Mouse (Mus musculus) limb, embryonic 14.5 days (tissue): ENCODE data around the gene Hexb. TPM values are rescaled to one million over a fixed set of nuclear protein-coding genes. Genes with fewer than 3 reads are reported as not detected.

Experiments
- ATAC-seq: fragments of 200-750 bp; cut with Nextera tagmentation; 2 replicates; pipeline ENCODE4 v1.8.0; 2017; ENCODE audit warnings: low read depth, moderate number of reproducible peaks, moderate TSS enrichment; ENCODE audit not compliant: low FRiP score
- DNase-seq: peaks from one replicate; pipeline ENCODE4 v3.0.0-alpha.2; 2015; ENCODE audit warnings: low spot score
- H3K27ac ChIP-seq: fragments of 300-500 bp; sonication (generic); replicated peaks from 2 replicates; pipeline ENCODE4 v1.5.1; 2014; ENCODE audit warnings: low read depth, mild to moderate bottlenecking, low read length, moderate library complexity, mixed read lengths
- H3K27me3 ChIP-seq: fragments of 300-500 bp; sonication (generic); 2 replicates; pipeline ENCODE4 v1.6.1; 2014; ENCODE audit warnings: low read length, mixed read lengths; ENCODE audit not compliant: control insufficient read depth, insufficient read depth
- H3K36me3 ChIP-seq: fragments of 300-500 bp; sonication (generic); 2 replicates; pipeline ENCODE4 v1.6.1; 2014; ENCODE audit warnings: mild to moderate bottlenecking, low read length, moderate library complexity, mixed read lengths; ENCODE audit not compliant: control insufficient read depth, insufficient read depth
- H3K4me1 ChIP-seq: fragments of 300-500 bp; sonication (generic); 2 replicates; pipeline ENCODE4 v1.6.1; 2014; ENCODE audit warnings: antibody characterized with exemption, low read length, mixed read lengths; ENCODE audit not compliant: control insufficient read depth, insufficient read depth
- H3K4me2 ChIP-seq: fragments of 300-500 bp; sonication (generic); replicated peaks from 2 replicates; pipeline ENCODE4 v1.6.1; 2014; ENCODE audit warnings: low read depth, mild to moderate bottlenecking, low read length, moderate library complexity; ENCODE audit not compliant: severe bottlenecking
- H3K4me3 ChIP-seq: fragments of 300-500 bp; sonication (generic); replicated peaks from 2 replicates; pipeline ENCODE4 v1.5.1; 2014; ENCODE audit warnings: low read length
- H3K9ac ChIP-seq: fragments of 300-500 bp; sonication (generic); 2 replicates; pipeline ENCODE4 v1.6.1; 2014; ENCODE audit warnings: mild to moderate bottlenecking, low read depth, low read length, moderate library complexity; ENCODE audit not compliant: severe bottlenecking
- H3K9me3 ChIP-seq: fragments of 300-500 bp; sonication (generic); 2 replicates; pipeline ENCODE4 v1.6.1; 2016; ENCODE audit warnings: low read length; ENCODE audit not compliant: control insufficient read depth
- POLR2A ChIP-seq: fragments of 200-500 bp; IDR thresholded peaks from 2 replicates; pipeline ENCODE4 v1.8.0; 2012; ENCODE audit warnings: inconsistent platforms, mild to moderate bottlenecking, moderate library complexity, borderline replicate concordance; ENCODE audit not compliant: insufficient read depth, insufficient read length; ENCODE audit errors: extremely low read depth
- whole genome bisulfite sequencing: fragments of 180-500 bp; shearing (Covaris S2); extraction: QIAGEN DNeasy Blood & Tissue Kit; methylation state at CpG from one replicate; pipeline ENCODE4 v1.1.7; 2014; 5-methylcytosine and 5-hydroxymethylcytosine counted together
- polyA plus RNA-seq, 2 experiments: library from polyadenylated mRNA; depleted of rRNA in 1 of 2; stranded (reverse) in 1 of 2; unstranded in 1 of 2; fragments of >200 nt; fragmentation: Nextera tagmentation in 1 of 2; extraction: Ambion mirVana in 1 of 2; gene quantifications; 2 replicates each; pipeline versions ENCODE4 v1.2.1 to v1.2.3; 2012 to 2014

The Hexb gene
- polyA plus RNA-seq, 2 experiments, result 46.3 to 60.1 TPM

GRCm38 (mm10) chr13:97224341-97224982 lies 26.3 kb upstream of the Hexb start:
- Histone ChIP-seq H3K4me1 (no peaks in the 10 kb centered on the region), H3K4me2 (no peak overlapping the region), H3K27ac (no peak overlapping the region), H3K4me3 (no peak overlapping the region), H3K9ac (no peak overlapping the region), H3K27me3 (no peaks in the 10 kb centered on the region), H3K9me3 (no peaks in the 10 kb centered on the region), H3K36me3 (no peaks in the 10 kb centered on the region)
- TF ChIP-seq POLR2A, result no peak
- ATAC-seq (no peak), DNase-seq (no peak)
- 56% methylated on average over 10 of the region's 10 CpGs for WGBS

GRCm38 (mm10) chr13:97223856-97224255 lies 25.7 kb upstream of the Hexb start:
- H3K36me3 ChIP-seq, result no peaks in the 10 kb centered on the region
- no peak overlapping the region for H3K27ac ChIP-seq
- H3K9ac ChIP-seq, result no peak overlapping the region
- H3K4me2 ChIP-seq, result no peak overlapping the region
- H3K27me3 ChIP-seq, result no peaks in the 10 kb centered on the region
- no peak for TF ChIP-seq POLR2A
- no peak overlapping the region for H3K4me3 ChIP-seq
- H3K9me3 ChIP-seq, result no peaks in the 10 kb centered on the region
- ATAC-seq (no peak), DNase-seq (no peak)
- no peaks in the 10 kb centered on the region for H3K4me1 ChIP-seq
- 51% methylated on average over 8 of the region's 8 CpGs for WGBS

DNA sequence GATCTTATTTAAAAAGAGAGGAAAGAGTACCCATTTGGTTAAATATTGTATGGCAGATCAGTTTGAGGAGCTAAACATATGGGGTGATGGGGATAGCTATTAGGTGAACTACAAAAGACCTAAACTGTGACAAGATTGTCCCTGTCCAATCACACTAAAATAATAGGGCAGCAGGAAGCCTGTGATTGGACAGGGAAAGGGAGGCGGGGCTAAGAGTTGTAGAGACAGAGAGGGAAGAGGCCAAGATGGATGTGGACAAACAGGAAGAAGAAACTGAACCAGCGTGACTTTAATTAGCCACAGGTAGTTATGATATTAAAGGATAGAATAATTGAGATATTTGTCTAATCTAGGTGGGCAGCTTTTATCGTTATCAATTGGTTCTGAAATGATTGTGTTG lies 21.9 kb upstream of the Hexb start:
- H3K4me2 ChIP-seq, result no peak overlapping the region
- no peak overlapping the region for H3K27ac ChIP-seq
- no peaks in the 10 kb centered on the region for H3K36me3 ChIP-seq
- no peaks in the 10 kb centered on the region for H3K27me3 ChIP-seq
- H3K9me3 ChIP-seq, result no peaks in the 10 kb centered on the region
- no peak overlapping the region for H3K9ac ChIP-seq
- H3K4me3 ChIP-seq, result no peak overlapping the region
- peaks cover 19% of the 10 kb centered on the region for H3K4me1 ChIP-seq
- DNase-seq (no peak), ATAC-seq (no peak)
- WGBS, result 90% methylated on average over 3 of the region's 3 CpGs
- TF ChIP-seq POLR2A, result no peak

DNA sequence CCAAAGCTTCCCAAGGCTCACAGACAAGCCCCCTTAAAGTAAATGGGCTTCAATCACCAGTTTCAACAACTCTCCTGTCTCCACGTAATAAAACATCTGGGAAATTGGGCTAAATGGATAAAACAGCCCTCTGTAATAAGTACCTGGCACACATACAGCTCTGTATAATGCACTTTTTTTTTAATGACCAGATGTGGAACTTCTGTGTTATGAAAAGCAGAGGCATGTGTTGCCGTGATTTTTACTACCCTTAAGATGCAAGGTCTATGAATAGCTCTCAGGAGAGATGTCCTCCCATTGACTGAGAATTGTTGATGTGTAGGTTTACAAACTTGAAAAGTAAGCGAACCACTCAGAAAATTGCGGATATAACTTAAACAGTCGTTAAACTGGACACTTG lies 18.0 kb upstream of the Hexb start:
- DNase-seq, result peak; percentile 79
- no peak overlapping the region for H3K4me3 ChIP-seq
- no peak for TF ChIP-seq POLR2A
- H3K36me3 ChIP-seq, result no peaks in the 10 kb centered on the region
- 11% methylated on average over 5 of the region's 5 CpGs for WGBS
- H3K9ac ChIP-seq, result no peak overlapping the region
- no peak overlapping the region; the same call in 1 of the 2 replicates for H3K4me2 ChIP-seq
- peaks cover 21% of the 10 kb centered on the region for H3K4me1 ChIP-seq
- H3K27me3 ChIP-seq, result no peaks in the 10 kb centered on the region
- ATAC-seq, result peak; percentile 64; the same call in 1 of the 2 replicates
- H3K27ac ChIP-seq, result no peak overlapping the region; the same call in 1 of the 2 replicates
- no peaks in the 10 kb centered on the region for H3K9me3 ChIP-seq

- H3K27ac ChIP-seq, result no peak overlapping the region
Observed at GRCm38 (mm10) chr13:97215563-97215962, 17.4 kb upstream of the Hexb start.

More at GRCm38 (mm10) chr13:97215563-97215962, 17.4 kb upstream of the Hexb start:
- Histone ChIP-seq H3K9ac (no peak overlapping the region), H3K4me1 (peaks cover 21% of the 10 kb centered on the region), H3K27me3 (no peaks in the 10 kb centered on the region), H3K4me3 (no peak overlapping the region), H3K36me3 (no peaks in the 10 kb centered on the region), H3K4me2 (no peak overlapping the region; the same call in 1 of the 2 replicates), H3K9me3 (no peaks in the 10 kb centered on the region)
- TF ChIP-seq POLR2A, result no peak
- DNase-seq, result no peak
- no peak for ATAC-seq
- WGBS, result 18% methylated on average over 4 of the region's 4 CpGs
